Mouse (Mus musculus): ENCODE measurements at regions not wholly inside any gene's neighbourhood (a gene's known extent, or its start where the extent isn't known, plus 50 kb on each side); places are given as distances from the start of the nearest gene placed in this dataset.
"Not testable (repeated sequence)": the region's sequence is repeated elsewhere in the genome, so short reads cannot be mapped to it uniquely, and the experiment has no call there.

DNA sequence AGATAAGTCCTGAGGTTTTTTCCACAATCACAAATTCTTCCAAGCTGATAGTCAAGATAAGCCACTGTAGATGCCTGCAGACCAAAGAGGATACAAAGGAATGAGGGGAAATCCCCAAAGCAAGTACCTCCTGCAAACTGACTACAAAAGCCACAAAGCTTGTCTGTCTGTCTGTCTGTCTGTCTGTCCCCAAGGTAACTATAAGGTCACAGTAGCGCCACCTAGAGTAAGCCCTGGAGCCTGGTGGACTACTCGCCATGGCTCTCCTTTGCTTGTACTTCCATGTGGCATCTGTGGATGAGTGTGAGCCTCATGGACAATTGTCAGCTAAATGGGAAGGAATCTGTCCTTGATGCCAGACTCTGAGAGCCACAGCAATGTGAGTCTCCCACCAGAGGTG lies 249.8 kb downstream of the Diras2 start:
- DNase-seq, result no peak
- intact Hi-C loops (cut with DNase I), result no loop called here

GRCm38 (mm10) chr13:52282500-52282899 lies 248.6 kb downstream of the Diras2 start:
- no peak for DNase-seq
- intact Hi-C loops (cut with DNase I), result no loop called here

DNA sequence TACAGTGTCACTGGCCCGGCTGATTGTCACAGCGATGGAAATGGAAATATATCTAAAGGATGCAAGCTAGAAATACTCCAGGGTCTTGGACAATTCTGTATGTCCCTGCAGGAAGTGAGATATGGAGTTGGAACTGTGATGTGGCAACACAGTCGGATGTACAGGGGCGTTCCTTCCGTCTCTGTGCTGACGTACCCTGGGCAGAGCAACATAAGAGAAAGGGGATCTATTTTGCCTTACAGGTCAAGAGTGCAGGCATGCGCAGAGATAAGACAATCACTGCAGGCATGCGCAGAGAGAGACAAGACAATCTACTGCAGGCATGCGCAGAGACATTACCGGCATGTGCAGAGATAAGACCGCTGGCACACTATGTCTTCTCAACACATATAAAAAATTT lies 247.6 kb downstream of the Diras2 start:
- intact Hi-C loops (cut with DNase I), result no loop called here
- peak; percentile 4 to 16 for DNase-seq

DNA sequence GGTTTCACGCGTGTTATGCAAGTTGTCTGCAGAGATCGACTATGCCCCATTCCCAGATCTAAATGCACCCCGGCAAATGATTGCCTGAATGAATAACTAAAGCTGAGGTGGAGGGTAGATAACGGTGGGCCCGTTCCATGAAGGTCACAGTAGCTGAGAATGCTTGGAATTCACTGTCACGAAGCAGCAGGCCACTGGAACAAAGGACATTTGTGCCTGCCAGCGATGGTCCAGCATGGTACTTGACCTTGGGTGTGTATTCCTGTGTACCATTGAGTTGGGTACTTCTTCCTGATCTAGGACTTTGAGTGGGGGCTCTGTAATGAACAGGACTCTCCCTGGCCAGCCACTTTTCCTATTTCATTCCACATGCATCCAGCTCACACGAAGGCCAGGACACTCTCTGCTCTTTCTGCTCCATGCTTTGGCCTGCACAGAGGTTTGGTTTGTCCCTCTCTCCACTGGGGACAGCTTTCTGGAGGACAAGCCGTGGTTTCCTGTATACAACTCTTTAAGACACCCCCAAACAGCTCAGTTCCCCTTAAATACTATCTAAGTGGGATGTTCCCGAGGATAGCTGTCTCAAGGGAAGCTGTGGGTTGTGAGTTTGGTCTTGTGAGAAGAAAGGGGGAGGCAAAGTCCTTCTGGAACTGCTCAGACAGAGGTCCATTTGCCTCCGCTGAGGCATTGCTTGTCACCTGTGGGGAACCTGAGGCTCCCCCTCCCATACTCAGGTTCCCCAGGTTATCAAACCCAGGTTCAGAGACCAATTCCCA lies 246.9 kb downstream of the Diras2 start:
- no peak for DNase-seq
- intact Hi-C loops (cut with DNase I), result no loop called here

GRCm38 (mm10) chr13:52288400-52288799 lies 242.7 kb downstream of the Diras2 start:
- no peak for DNase-seq
- intact Hi-C loops (cut with DNase I), result no loop called here

DNA sequence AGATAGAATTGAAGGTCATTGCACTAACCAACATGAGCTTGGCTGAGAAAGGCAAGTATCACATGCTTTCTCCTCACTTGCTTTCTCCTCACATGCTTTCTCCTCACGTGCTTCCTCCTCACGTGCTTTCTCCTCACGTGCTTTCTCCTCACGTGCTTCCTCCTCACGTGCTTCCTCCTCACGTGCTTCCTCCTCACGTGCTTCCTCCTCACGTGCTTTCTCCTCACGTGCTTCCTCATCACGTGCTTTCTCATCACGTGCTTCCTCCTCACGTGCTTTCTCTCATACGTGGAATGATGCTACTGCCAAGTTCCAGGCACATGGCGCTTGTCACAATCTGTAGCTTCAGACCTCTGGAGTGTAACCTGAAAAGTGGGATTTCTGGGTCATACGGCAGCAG lies 235.2 kb downstream of the Diras2 start:
- DNase-seq, result no peak
- intact Hi-C loops (cut with DNase I), result no loop called here

DNA sequence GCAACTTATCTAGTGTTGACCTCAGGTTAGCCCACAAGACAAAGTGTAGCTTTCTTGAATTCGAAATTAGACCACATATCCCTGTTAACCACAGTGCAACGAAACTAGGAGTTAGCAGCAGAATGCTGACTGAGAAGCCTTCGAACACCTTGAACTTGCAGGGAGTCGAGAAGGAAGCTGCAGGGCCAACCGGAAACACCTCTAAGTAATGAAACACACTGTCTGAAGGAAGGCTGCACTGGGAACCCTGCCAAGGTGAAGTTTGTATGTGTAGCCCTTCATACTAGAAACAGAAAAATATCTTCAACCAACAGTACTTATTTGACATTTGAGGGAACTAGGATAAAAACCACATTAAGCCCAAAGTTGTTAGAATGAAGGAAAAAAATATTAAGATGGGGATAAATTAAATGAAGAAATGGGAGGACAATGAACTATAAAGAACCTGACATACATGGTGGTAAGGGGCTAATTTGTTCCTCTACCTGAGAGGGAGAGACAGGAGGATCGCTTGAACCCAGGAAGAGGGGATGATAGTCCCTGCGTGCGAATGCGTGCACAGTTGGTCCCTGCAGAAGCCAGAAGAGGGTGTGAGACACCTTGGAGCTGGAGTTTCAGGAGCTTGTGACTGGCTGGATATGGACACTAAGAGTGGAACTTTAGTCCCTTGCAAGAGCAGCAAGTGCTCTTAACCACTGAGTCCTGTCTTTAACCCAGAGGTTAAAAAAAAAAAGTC lies 234.4 kb downstream of the Diras2 start:
- DNase-seq, result no peak
- intact Hi-C loops (cut with DNase I), result no loop called here

DNA sequence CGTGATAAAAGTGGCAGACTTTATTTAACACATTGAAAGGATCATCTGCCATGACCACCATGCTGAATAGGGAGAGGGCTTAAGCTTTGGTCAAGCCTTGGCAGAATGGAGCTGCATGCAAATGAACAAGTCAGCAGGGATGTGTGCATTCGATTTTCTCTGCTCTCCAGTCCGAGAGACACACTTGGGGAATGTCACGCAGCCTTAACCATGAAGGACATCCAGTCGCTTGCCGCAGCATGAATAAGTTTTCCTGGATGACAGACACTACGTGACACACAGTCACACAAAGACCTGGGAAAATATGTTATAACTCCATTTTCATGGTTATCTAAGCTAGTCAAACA lies 233.8 kb downstream of the Diras2 start:
- no peak for DNase-seq
- intact Hi-C loops (cut with DNase I), result no loop called here

GRCm38 (mm10) chr13:52298362-52298761 lies 232.7 kb downstream of the Diras2 start:
- DNase-seq, result no peak
- intact Hi-C loops (cut with DNase I), result no loop called here

GRCm38 (mm10) chr13:52305328-52305727 lies 225.8 kb downstream of the Diras2 start:
- intact Hi-C loops (cut with DNase I); DNase-seq: not testable (repeated sequence)

DNA sequence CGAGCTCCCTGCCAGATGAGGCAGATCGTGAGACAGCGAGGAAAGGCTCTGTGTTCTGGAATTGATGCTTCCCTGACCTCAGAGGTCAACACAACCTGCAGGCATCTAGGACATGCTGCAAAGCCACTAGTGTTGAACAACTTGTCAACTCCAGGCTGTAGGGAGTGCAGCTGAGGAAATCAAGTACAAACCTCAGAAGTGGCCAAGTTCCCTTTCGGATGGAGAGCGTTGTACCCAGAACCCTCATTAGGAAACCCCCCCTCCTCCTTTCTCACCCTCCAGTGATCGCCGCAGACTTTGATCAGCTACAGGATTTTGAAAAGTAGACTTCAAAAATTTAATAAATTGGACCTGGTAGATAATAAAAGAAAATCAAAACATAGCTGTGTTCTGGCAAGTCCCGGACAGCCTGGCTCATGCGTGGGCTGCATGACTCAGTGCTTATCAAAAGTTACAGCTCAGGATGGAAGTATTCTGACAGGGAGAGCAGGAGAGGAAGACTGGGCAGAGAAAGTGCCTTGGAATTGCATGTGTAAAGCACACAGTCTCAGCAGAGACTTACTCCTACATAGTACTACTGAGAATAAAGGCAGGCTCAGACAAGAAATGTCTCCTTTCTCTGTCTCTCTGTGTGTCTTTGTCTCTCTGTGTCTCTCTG lies 224.2 kb downstream of the Diras2 start:
- intact Hi-C loops (cut with DNase I), result no loop called here
- DNase-seq, result peak in 1 of 2 experiments; percentile 11

DNA sequence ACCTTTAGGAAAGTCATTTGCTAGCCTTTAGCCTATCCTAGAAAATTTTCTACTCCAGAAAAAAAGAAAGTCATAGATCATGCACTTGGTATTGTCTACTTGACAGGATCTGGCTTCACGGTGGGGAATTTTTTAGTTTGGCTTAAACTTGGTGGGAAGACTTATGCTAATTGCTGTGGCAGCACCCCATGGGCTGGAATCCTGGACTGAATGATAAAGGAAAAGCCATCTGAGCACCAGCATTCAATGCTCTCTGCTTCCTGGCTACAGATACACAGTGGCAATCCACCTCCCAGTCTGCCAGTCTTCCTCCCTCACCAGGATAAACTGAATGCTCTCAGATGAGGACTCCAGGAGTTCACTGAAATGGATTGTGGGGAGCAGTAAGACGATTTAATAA lies 220.1 kb downstream of the Diras2 start:
- intact Hi-C loops (cut with DNase I), result no loop called here
- DNase-seq, result no peak

- no peak for DNase-seq
- intact Hi-C loops (cut with DNase I), result no loop called here
Observed at GRCm38 (mm10) chr13:52318276-52318675, 212.8 kb downstream of the Diras2 start.

GRCm38 (mm10) chr13:52323691-52324090 lies 207.4 kb downstream of the Diras2 start:
- intact Hi-C loops (cut with DNase I), result no loop called here
- no peak for DNase-seq

DNA sequence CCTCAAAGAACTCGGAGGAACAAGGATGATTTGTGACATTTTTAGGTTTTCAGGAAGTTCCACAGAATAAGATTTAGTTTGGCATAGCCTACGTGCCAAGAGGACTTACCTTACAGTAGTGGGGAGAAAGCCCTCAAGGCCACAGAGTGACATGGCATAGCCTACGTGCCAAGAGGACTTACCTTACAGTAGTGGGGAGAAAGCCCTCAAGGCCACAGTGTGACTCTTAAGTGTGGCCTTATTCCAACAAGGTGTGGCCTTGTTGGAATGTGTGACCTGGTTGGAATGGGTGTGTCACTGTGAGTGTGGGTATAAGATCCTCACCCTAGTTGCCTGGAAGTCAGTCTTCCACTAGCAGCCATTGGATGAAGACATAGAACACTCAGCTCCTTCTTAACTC lies 206.7 kb downstream of the Diras2 start:
- intact Hi-C loops (cut with DNase I); DNase-seq: not testable (repeated sequence)

GRCm38 (mm10) chr13:52325647-52326046 lies 205.4 kb downstream of the Diras2 start:
- intact Hi-C loops (cut with DNase I); DNase-seq: not testable (repeated sequence)

- DNase-seq, result no peak
- intact Hi-C loops (cut with DNase I), result no loop called here
Observed at GRCm38 (mm10) chr13:52327734-52328133, 203.3 kb downstream of the Diras2 start.

GRCm38 (mm10) chr13:52328766-52329165 lies 202.3 kb downstream of the Diras2 start:
- no peak for DNase-seq
- intact Hi-C loops (cut with DNase I), result no loop called here

DNA sequence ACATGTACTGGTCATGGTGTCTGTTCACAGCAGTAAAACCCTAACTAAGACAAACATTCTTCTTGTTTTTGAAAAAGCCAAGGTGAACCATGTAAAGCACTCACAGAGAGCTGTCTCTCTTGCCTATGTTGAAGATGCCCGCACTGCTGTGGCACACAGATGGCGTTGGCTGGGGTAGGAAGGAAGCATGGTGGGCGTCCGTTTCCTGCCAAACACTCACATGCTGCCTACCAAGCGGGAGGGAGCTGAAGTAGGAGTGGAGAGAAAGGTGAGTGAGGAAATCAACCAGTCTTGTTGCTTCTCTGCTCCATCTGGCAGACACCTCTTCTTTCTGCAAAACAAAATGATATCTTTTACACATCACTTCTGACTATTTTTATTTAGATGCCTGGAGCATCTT lies 200.0 kb downstream of the Diras2 start:
- no peak for DNase-seq
- intact Hi-C loops (cut with DNase I), result no loop called here

DNA sequence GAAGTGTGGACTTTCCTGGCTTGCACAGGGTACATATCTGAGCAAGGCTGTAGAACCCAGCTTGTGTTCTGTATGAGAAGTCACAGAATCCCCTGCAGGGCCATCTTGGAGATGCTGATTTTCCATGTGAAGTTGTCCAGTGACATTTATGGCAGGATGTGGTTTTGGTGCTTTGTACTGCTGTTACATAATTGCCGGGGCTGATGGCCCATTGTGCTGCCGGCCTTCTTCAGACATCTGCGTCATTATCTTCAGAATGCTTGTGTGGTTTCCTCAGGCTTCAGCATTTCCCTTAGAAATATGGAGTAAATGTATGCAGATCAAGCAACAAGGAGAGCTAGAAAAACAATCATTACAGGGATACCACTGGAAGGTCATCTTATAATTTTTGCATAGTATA lies 196.1 kb downstream of the Diras2 start:
- DNase-seq, result no peak
- intact Hi-C loops (cut with DNase I), result no loop called here

GRCm38 (mm10) chr13:52337936-52338335 lies 193.1 kb downstream of the Diras2 start:
- intact Hi-C loops (cut with DNase I), result no loop called here
- no peak for DNase-seq

DNA sequence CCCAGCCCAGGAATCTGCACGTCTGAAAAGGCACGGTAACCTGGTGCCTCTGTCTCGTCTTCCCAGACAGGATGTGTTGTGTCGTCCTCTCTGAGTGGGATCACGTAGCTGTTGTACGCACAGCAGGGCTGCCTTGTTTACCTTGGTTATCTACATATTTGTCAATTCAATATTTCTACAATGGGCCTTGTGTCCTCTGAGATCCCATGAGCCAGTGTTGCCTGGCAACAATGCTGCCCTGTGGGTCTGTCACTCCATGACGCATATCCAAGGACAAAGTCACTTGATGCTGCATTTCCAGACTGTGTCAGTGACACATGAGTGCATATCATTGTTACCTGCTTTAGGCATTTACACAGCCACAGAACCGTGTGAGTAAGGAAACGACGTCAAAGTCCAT lies 191.9 kb downstream of the Diras2 start:
- no peak for DNase-seq
- intact Hi-C loops (cut with DNase I), result no loop called here
